Mouse (Mus musculus) kidney, postnatal 0 days (tissue): ENCODE data around the gene Iqcf4. TPM values are rescaled to one million over a fixed set of nuclear protein-coding genes. Genes with fewer than 3 reads are reported as not detected.

ENCODE experiments used
- ATAC-seq: fragments of 200-750 bp; cut with Nextera tagmentation; replicated peaks from 2 replicates; pipeline ENCODE4 v1.8.0; 2017; ENCODE audit warnings: low read depth, moderate number of reproducible peaks, moderate TSS enrichment, moderate library complexity; ENCODE audit not compliant: low FRiP score
- DNase-seq: peaks from one replicate; pipeline ENCODE4 v3.0.0-alpha.2; 2016; ENCODE audit warnings: low spot score
- H3K27ac ChIP-seq: fragments of 300-500 bp; sonication (generic); 2 replicates; pipeline ENCODE4 v1.5.1; 2014; ENCODE audit warnings: mild to moderate bottlenecking
- H3K27me3 ChIP-seq: fragments of 300-500 bp; sonication (generic); 2 replicates; pipeline ENCODE4 v1.6.1; 2014; ENCODE audit warnings: low read length, mixed read lengths; ENCODE audit not compliant: insufficient read depth
- H3K36me3 ChIP-seq: fragments of 300-500 bp; sonication (generic); 2 replicates; pipeline ENCODE4 v1.6.1; 2014; ENCODE audit warnings: low read length, mixed read lengths; ENCODE audit not compliant: insufficient read depth
- H3K4me1 ChIP-seq: fragments of 300-500 bp; sonication (generic); replicated peaks from 2 replicates; pipeline ENCODE4 v1.6.1; 2014; ENCODE audit warnings: antibody characterized with exemption, low read length, mixed read lengths; ENCODE audit not compliant: insufficient read depth
- H3K4me2 ChIP-seq: fragments of 300-500 bp; sonication (generic); 2 replicates; pipeline ENCODE4 v1.6.1; 2014; ENCODE audit warnings: mild to moderate bottlenecking, low read length, moderate library complexity, mixed read lengths
- H3K4me3 ChIP-seq: fragments of 300-500 bp; sonication (generic); replicated peaks from 2 replicates; pipeline ENCODE4 v1.5.1; 2014; ENCODE audit warnings: low read depth, low read length
- H3K9ac ChIP-seq: fragments of 300-500 bp; sonication (generic); 2 replicates; pipeline ENCODE4 v1.6.1; 2014; ENCODE audit warnings: low read depth, low read length
- H3K9me3 ChIP-seq: fragments of 300-500 bp; sonication (generic); replicated peaks from 2 replicates; pipeline ENCODE4 v1.6.1; 2016; ENCODE audit warnings: low read length, inconsistent platforms, mixed read lengths
- CTCF ChIP-seq: IDR thresholded peaks from 2 replicates; pipeline ENCODE4 v1.5.1; 2016; ENCODE audit warnings: antibody characterized with exemption, low read depth, mild to moderate bottlenecking, moderate library complexity
- WGBS: fragments of 180-500 bp; shearing (Covaris S2); extraction: QIAGEN DNeasy Blood & Tissue Kit; methylation state at CpG from one replicate; pipeline ENCODE4 v1.1.7; 2014; 5-methylcytosine and 5-hydroxymethylcytosine counted together
- polyA plus RNA-seq: library from polyadenylated mRNA; unstranded; fragments of >200 nt; fragmentation: Nextera tagmentation; extraction: Ambion mirVana; gene quantifications from 2 replicates; pipeline ENCODE4 v1.2.1, GENCODE M21; 2015

Gene Iqcf4
- polyA plus RNA-seq, 1 experiment from 2014 or later, result not detected

DNA sequence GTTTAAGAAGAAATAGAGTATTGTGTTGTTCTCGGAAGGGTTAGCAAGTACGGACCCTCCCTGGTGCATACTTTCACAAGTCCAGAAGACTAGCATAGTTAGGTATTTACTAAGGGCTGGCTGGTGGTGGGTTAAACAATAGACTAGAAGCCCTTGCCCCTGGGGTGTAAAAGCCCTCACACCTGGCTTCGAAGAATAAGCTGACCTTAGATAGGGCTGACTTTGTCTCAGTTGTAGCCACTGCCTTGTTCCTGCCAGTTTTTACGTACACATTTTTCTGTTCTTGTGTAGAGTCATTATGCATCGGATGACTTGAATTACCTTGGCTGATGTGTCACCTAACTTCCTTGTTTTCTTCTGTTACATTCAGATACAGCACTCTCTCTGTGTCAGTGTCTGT is 2.6 kb upstream of the Iqcf4 start:
- ATAC-seq (no peak), DNase-seq (no peak)
- Histone ChIP-seq H3K27me3 (no peaks in the 10 kb centered on the region), H3K27ac (no peak overlapping the region), H3K36me3 (no peaks in the 10 kb centered on the region), H3K4me1 (no peaks in the 10 kb centered on the region), H3K4me3 (no peak overlapping the region), H3K9ac (no peak overlapping the region), H3K4me2 (no peak overlapping the region), H3K9me3 (no peaks in the 10 kb centered on the region)
- no peak for TF ChIP-seq CTCF
- 83% methylated on average over 5 of the region's 5 CpGs for WGBS

DNA sequence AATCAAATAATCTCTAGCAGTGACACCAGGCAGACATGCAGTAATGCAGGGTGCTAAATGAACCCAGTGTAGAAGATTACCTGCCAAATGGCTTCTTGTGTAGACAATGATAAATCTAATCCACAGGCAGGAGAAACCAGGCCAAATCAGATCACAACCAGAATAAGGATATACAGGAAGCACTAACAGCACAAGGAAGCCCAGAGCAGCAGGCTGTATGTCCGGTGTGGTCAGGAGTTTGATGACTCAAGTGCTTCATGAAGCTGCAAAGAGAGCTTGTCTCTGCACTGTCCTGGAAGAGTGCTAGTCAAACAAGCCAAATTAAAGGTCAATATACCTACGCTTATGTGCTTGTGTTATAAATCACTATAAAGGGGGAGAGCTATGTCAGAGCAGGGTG is 1.4 kb upstream of the Iqcf4 start:
- 79% methylated on average over 2 of the region's 2 CpGs for WGBS
- no peak for DNase-seq
- no peak for ATAC-seq
- Histone ChIP-seq H3K27me3 (no peaks in the 10 kb centered on the region), H3K4me3 (no peak overlapping the region), H3K4me1 (no peaks in the 10 kb centered on the region), H3K9me3 (no peaks in the 10 kb centered on the region), H3K36me3 (no peaks in the 10 kb centered on the region), H3K9ac (no peak overlapping the region), H3K27ac (no peak overlapping the region), H3K4me2 (no peak overlapping the region)
- no peak for TF ChIP-seq CTCF

DNA sequence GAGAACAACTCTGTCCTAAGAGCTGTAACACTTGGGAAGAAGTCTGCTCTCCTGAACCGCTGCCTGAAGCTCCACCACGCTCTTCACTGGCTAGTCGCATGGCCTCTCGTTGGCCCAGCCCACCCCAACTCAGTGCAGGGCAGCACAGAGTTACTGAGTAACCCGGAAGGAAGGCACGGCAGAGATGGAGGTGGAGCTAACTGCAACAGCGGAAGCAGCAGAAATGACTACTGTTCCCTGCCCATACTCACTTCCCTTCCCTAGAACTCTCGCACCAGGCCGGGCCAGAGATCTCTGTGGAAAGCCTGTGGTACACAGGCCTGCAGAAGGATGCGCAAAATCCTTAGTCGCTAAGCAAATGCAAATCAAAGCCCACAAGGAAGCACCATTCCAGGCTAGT is 4.4 kb downstream of the Iqcf4 start:
- no peaks in the 10 kb centered on the region for H3K4me1 ChIP-seq
- no peak overlapping the region for H3K4me2 ChIP-seq
- TF ChIP-seq CTCF, result no peak
- H3K27ac ChIP-seq, result no peak overlapping the region
- DNase-seq (peak; percentile 35), ATAC-seq (peak; percentile 69)
- 50% methylated on average over 11 of the region's 11 CpGs for WGBS
- H3K9me3 ChIP-seq, result no peaks in the 10 kb centered on the region
- H3K27me3 ChIP-seq, result no peaks in the 10 kb centered on the region
- H3K36me3 ChIP-seq, result no peaks in the 10 kb centered on the region
- H3K9ac ChIP-seq, result no peak overlapping the region
- H3K4me3 ChIP-seq, result no peak overlapping the region

- DNase-seq (no peak), ATAC-seq (no peak)
- no peak overlapping the region for H3K4me2 ChIP-seq
- H3K36me3 ChIP-seq, result no peaks in the 10 kb centered on the region
- H3K9ac ChIP-seq, result no peak overlapping the region
- TF ChIP-seq CTCF, result no peak
- no peak overlapping the region for H3K27ac ChIP-seq
- H3K4me3 ChIP-seq, result no peak overlapping the region
- no peaks in the 10 kb centered on the region for H3K9me3 ChIP-seq
- no peaks in the 10 kb centered on the region for H3K4me1 ChIP-seq
- no peaks in the 10 kb centered on the region for H3K27me3 ChIP-seq
- WGBS, result 53% methylated on average over 8 of the region's 8 CpGs
These were observed 6.8 kb downstream of the Iqcf4 start for GRCm38 (mm10) chr9:106564025-106564424.

DNA sequence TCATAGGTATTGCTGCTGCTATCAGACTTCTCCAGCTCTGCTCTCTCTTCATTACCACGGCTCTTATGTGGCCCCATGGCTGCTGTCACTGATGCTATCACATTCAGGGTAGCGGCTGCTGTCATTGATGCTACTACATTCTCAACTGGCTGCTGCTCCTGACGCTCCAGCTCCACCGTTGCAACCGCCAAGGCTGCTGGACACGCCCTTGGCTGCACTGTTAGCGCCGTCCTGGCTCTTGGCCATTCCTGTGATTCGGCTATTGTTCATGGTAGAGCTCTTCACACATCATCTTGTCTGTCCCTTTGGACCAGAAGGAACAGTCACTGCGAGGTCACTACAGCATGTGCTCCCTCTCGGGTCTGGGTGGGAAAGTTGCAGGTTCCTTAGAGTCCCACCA is 8.5 kb downstream of the Iqcf4 start:
- Histone ChIP-seq H3K9ac (no peak overlapping the region), H3K4me3 (no peak overlapping the region), H3K9me3 (no peaks in the 10 kb centered on the region), H3K36me3 (no peaks in the 10 kb centered on the region), H3K27me3 (no peaks in the 10 kb centered on the region), H3K27ac (no peak overlapping the region), H3K4me1 (no peaks in the 10 kb centered on the region), H3K4me2 (no peak overlapping the region)
- no peak for ATAC-seq
- 92% methylated on average over 11 of the region's 11 CpGs for WGBS
- TF ChIP-seq CTCF, result no peak
- no peak for DNase-seq

- no peak within 1 kb of the TSS for H3K4me3 ChIP-seq
- no peak within 1 kb of the TSS for H3K4me2 ChIP-seq
- H3K4me1 ChIP-seq, result no peaks in the 10 kb centered on the region
- WGBS, result 92% methylated on average over 5 of the region's 5 CpGs
- H3K27ac ChIP-seq, result no peak within 1 kb of the TSS
- no peaks in the 10 kb centered on the region for H3K9me3 ChIP-seq
- no peak for ATAC-seq
- no peak for DNase-seq
- no peaks in the 10 kb centered on the region for H3K27me3 ChIP-seq
- H3K36me3 ChIP-seq, result no peaks in the 10 kb centered on the region
- no peak for TF ChIP-seq CTCF
- no peak within 1 kb of the TSS for H3K9ac ChIP-seq
These were observed 9.3 kb downstream of the Iqcf4 start, which contains the start of gene Iqcf3 for GRCm38 (mm10) chr9:106561531-106561930. Gene Iqcf3, minus strand, starts transcription at chr9:106561631.

- H3K4me3 ChIP-seq, result no peak overlapping the region
- no peaks in the 10 kb centered on the region for H3K4me1 ChIP-seq
- H3K36me3 ChIP-seq, result no peaks in the 10 kb centered on the region
- ATAC-seq, result no peak
- DNase-seq, result no peak
- TF ChIP-seq CTCF, result no peak
- H3K9ac ChIP-seq, result no peak overlapping the region
- no peak overlapping the region for H3K4me2 ChIP-seq
- H3K27me3 ChIP-seq, result no peaks in the 10 kb centered on the region
- WGBS, result 87% methylated on average over 11 of the region's 11 CpGs
- no peaks in the 10 kb centered on the region for H3K9me3 ChIP-seq
- H3K27ac ChIP-seq, result no peak overlapping the region
These were observed 35.8 kb downstream of the Iqcf4 start for GRCm38 (mm10) chr9:106534975-106535374.
